Mouse (Mus musculus) ovary, postnatal 36 days (tissue): ENCODE measurements around the gene Synpo2.

Source experiments
- DNase-seq: peaks from one replicate; pipeline ENCODE4 v3.0.0; 2022; ENCODE audit warnings: low spot score, mixed read lengths

The Synpo2 gene

DNA sequence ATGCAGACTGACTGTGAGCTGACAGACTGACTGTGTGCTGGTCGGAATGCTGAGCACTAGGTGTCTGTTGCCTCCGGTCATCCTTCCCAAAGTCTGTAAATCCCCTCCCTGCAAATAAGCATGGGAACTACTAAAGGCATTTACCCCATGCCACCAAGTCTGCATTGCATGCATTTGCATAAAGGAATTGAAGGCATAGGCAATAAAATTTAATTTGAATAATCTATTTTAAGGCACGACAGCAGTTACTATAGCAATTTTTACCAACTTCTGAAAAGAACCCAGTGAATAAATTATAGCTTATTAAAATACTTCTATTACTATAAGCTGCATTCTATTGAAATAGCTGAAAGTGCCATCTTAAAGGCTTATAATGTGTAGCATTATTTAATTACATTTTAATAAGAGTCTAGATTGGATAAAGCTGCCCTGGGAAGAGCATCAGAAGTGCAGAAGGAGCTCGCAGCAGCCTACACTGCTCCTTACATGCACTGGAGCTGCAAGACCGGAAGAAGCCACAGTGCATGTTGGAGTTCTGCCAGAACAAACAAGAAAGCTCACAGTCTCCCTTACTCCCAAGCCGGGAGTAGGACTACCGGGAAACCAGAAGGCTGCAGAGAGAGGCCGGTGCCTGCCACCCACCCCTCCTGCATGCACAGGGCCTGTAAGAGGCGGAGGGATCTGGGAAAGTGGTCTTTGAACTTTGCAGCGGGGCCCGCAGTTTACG lies 142.9 kb downstream of the Synpo2 start:
- no peak for DNase-seq

DNA sequence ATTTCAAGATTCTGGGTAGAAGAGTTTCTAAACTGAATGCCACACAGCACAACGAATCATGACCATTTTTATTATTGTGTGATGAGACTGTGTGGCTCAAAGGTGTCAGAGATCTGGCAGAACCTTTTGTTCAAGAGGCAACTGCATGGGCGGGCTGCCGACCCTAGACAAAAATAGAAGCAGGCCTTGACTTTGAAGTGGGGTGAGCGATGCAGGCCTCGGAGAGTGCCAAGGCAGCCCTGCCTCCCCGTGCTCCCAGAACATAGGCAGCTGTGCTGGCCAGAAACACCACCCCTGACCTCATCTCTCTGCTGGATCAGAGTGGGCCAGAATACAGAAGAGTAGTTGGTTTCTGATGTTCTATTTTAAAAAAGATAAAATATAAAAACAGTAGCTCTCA lies 143.5 kb downstream of the Synpo2 start:
- peak; percentile 64 for DNase-seq

GRCm38 (mm10) chr3:123089297-123090020 lies 146.5 kb downstream of the Synpo2 start:
- no peak for DNase-seq

DNA sequence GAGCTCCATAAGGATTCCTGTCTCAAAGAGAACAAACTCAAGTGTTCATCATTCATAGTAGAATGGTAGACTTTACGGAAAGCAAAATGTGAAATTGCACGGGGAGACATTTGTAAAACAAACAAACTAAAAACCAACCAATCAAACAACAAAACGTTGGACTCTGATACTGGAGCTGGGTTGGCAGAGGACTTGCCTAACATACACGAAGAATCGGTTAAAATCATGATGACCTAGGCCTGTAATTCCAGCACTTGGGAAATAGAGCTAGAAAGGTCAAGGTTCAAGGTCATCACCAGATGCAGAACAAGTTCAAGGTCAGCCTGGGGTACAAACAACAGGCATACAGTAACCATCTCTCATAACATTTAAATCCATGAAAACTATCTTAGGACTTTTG lies 147.7 kb downstream of the Synpo2 start:
- DNase-seq, result no peak

DNA sequence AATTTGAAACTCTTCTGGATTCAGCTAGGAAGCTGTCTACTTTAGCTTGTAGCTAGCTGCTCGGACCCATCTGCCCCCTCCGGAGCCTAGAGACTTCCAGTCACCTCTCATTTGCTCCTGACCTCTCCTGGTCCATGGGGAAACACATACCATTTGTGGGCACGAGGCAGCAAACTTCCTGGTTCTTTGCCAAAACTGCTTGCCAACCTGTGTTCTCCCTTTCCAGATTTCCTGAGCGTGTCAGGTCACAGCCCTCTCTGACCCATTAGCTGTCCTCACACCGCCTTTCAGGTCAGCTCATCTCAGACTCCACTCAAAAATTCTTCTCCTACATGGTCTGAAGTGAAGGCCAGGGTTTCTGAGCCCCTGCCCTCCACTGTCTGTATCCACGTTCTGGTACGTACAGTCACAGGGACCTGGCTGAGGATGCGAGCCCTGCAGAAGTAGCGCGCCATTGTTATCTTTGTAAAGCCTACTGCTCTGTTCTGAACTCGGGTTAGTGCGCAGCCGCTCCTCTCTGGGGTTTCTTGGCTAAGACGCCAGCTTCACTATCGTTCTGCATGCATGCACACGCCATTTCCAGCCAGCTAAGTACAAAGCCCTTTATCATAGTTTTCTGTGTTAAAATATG lies 150.0 kb downstream of the Synpo2 start:
- peak; percentile 30 for DNase-seq

- no peak for DNase-seq
These were observed 154.3 kb downstream of the Synpo2 start for GRCm38 (mm10) chr3:123081665-123082064.

GRCm38 (mm10) chr3:123080943-123081342 lies 155.0 kb downstream of the Synpo2 start:
- no peak for DNase-seq

DNA sequence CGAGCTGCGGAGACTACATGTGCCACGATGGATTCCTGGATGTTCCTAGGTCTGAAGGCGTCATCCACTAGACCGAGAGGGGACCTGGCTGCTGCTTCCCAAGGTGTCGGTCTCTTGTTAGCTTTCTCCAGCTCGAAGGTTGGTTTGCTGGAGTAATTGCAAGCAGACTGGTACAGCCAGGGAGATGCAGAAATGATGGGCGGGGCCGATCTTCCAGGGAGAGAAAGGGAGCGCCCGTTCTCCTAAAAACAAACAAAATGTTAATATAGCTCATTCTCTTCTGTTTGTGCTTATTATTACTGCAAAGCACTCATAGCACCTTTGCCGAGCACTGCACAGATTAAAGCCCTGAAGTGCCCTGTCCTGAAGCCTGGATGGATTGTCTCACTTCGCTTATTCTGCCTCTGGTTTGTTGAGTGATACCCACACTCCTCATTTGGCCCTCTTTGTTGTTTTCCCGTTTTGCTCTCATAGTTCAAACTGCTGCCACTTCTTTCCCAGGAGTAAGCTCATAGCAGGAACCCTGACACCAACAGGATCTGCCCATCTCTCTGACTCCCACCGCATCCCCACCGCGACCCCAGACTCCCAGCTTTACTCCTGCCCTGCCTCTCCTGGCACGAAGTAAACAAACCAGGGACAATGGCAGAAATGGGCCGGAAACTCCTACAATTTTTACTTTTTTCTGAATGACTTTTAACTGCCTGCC lies 155.8 kb downstream of the Synpo2 start:
- DNase-seq, result no peak

GRCm38 (mm10) chr3:123075759-123076158 lies 160.2 kb downstream of the Synpo2 start:
- no peak for DNase-seq

- DNase-seq, result no peak
These were observed 160.9 kb downstream of the Synpo2 start for GRCm38 (mm10) chr3:123075034-123075433.

DNA sequence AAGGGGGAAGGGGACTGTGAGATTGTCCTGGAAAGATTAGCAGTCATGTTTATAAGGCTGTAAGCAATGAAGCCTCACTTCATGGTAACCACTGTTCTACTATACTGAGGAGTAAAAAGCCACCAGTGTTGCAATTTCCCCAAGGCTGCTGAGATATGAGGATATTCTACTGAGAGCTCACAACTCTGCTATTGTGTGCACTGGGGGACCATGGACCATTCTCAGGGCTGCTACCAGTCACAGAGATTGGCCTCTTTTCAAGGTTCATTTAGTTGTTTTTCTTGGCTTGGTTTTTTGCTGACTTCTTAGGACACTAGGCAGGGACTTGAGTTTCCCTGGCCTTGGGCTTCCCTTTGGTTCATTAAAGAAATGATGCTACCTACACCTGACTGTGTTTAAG lies 162.6 kb downstream of the Synpo2 start:
- DNase-seq, result no peak

DNA sequence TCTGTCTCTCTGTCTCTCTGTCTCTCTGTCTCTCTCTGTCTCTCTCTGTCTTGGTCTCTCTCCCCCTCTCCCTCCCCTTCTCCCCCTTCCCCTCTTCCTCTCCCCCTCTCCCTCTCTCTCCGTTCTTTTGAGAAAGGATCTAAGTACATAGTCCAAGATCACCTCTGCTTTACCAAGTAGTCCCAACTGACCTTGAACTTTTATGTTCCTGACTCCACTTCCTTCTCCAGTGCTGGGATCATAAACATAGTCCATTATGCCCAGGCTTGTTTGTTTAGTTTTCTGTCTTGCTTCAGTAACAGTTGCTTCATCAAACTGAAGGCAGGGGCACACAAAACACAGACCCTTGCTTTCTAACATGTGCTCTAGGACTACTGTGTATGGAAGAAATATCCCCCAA lies 163.5 kb downstream of the Synpo2 start:
- DNase-seq, result no peak

GRCm38 (mm10) chr3:123070996-123071395 lies 165.0 kb downstream of the Synpo2 start:
- DNase-seq, result no peak

DNA sequence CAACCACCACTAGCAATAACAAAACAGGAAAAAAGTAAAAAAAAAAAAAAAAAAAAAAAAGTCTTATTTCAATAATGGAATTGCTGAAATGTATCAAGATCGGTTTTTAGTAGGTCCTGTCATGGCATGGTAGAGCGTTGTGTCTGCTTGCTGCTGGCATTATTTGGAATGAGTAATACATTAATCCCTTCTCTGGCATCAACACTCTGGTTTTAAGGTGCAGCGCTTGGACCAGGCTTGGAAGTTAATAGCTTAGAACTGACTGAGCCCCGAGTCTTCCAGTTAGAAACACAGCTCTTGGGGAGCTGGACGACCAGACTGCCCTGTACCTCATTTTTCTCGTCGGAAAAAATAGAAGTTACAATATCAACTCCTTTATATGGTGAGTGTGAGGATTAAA lies 169.1 kb downstream of the Synpo2 start:
- DNase-seq, result no peak

- DNase-seq, result no peak
These were observed 170.5 kb downstream of the Synpo2 start for GRCm38 (mm10) chr3:123065466-123065865.

- no peak for DNase-seq
These were observed 171.8 kb downstream of the Synpo2 start for GRCm38 (mm10) chr3:123064186-123064585.

GRCm38 (mm10) chr3:123061931-123062330 lies 174.0 kb downstream of the Synpo2 start:
- DNase-seq, result no peak

GRCm38 (mm10) chr3:123058832-123059231 lies 177.1 kb downstream of the Synpo2 start:
- DNase-seq, result no peak

GRCm38 (mm10) chr3:123054178-123054577 lies 181.8 kb downstream of the Synpo2 start:
- no peak for DNase-seq

GRCm38 (mm10) chr3:123053192-123053938 lies 182.6 kb downstream of the Synpo2 start:
- no peak for DNase-seq

- DNase-seq, result no peak
These were observed 193.6 kb downstream of the Synpo2 start for GRCm38 (mm10) chr3:123042308-123042707.

DNA sequence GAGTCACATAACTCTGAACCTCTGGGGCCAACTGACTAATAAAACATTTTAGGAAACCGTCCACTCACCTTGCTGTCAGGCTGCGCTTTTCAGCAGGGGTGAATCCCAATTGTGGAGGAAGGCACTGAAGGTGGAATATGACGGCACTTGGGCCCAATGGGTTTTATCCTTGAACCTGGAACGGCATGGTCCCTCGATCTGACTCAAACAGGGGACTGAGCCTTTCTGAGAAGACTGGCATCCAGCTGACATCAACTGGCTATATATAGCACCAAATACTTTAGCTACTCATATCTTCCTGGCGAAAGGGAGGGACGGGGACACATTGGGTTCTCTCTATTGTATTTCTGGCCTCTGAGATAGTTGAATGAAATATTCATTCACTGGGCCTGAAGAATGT lies 201.2 kb downstream of the Synpo2 start, which contains the start of gene Myoz2:
TSS of gene Myoz2 (minus strand) at position 264 of the 400 bp plus-strand sequence.
- DNase-seq, result no peak
